Mouse (Mus musculus): ENCODE measurements around the gene Tiparp.

Gene Tiparp

GRCm38 (mm10) chr3:65528614-65529470 is 632 bp downstream of the Tiparp start:
- peak; percentile 54 to 64 for DNase-seq (ENCODE audit: low spot score in 2 of 2)

GRCm38 (mm10) chr3:65529471-65530215 is 1.4 kb downstream of the Tiparp start:
- DNase-seq (ENCODE audit: low spot score in 2 of 2), result no peak

GRCm38 (mm10) chr3:65533014-65533413 is 4.8 kb downstream of the Tiparp start:
- DNase-seq (ENCODE audit: low spot score in 2 of 2), result no peak

DNA sequence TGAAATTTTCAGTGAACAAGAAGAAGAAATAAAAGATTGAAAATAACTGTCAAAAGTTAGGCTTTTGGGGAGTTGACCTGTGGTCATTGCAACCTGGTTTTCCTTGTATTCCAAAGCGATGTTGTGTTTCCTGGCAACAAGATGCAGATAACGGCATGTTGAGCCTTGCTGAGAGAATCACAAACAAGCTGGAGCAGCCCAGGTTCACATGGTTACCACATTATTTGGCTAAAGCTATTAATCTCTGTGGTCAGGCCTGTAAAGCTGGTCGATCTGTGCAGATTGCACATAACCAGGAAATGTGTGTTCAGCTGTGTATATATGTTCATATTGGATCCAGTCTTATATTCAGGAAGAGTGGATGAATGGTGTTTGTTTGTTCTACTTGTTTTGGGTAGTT is 5.4 kb downstream of the Tiparp start:
- DNase-seq (ENCODE audit: low spot score in 2 of 2), result no peak

DNA sequence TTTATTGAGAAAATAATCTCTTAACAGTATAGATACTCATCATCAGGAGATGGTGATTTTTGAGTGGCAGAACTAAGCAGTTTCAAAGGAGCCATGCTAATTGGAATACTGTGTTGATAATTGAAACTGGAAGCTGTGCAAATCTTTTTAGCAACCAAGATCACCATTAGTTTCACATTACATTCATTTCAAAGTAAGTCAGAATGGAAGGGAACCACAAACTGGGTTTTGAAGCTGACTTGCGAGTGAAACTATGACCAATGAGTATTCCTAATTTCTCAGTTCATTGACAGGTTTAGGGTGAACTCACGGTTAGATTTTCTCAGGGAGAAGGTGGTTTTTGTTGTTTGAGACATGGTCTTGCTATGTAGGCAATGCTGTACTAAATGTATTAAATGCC is 6.3 kb downstream of the Tiparp start:
- DNase-seq (ENCODE audit: low spot score in 2 of 2), result no peak

DNA sequence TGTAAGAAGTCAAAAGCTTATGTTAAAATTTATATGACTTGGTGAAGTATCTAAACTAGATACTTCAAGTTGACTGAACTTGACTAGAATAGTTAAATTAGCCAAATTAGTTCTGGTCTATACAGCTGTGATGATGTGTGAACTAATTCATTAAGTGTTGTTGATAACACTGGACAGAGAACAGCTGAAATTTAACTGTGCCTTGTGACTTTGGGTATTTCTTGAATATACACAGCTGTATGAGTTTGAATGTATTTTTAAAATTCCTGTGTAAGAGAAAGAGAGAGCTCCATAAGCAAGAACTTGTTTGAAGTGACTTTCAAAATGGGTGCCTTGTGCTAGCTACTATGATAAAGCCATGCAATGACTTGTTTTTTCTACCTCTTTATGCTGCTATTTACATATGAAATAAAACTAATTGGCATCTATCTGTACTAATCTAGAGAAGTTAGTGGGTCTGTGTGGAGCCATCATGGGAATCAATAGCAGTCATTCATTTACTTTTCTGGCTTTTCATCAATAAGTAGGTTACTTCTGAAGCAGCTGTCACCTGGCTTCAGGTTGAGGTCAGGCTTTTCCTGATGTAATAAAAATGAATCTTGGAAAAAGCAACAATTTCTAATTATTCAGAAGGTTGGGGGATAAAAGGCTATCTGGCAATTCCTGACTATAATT is 7.0 kb downstream of the Tiparp start:
- no peak for DNase-seq (ENCODE audit: low spot score in 2 of 2)

- DNase-seq (ENCODE audit: low spot score in 2 of 2), result no peak
Measured at GRCm38 (mm10) chr3:65537288-65537687, 9.1 kb downstream of the Tiparp start.

DNA sequence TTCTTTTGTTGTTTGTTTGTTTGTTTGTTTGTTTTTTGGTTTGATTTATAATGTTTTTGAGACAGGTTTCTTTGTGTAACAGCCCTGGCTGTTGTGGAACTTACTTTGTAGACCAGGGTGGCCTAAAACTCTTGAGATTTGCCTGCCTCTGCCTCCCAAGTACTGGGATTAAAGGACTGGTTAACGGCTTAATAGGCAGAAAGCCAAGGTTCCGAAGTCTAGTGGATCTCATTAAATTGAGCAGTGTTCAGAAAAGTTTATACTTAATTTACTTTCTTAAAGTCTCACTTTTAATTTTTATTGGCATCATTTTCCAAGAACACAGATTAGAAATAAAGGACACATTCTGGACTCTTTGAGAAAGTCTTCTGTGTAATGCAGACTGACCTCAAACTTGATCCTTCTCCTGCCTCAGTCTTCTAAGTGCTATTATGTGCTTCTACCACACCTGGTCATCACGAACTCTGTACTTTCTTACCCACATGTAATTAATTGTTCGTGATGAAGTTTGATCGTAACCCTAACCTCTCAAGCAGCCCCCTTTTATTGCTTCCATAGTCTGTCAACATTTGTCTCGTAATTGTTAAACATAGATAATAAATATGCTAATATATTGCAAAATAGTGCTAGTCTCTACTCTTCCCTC is 12.8 kb downstream of the Tiparp start:
- no peak for DNase-seq (ENCODE audit: low spot score in 2 of 2)

- no peak for DNase-seq (ENCODE audit: low spot score in 2 of 2)
Measured at GRCm38 (mm10) chr3:65541552-65541935, 13.3 kb downstream of the Tiparp start.

- DNase-seq (ENCODE audit: low spot score in 2 of 2), result no peak
Measured at GRCm38 (mm10) chr3:65549785-65550184, 21.6 kb downstream of the Tiparp start.

- no peak for DNase-seq (ENCODE audit: low spot score in 2 of 2)
Measured at GRCm38 (mm10) chr3:65551065-65551464, 22.9 kb downstream of the Tiparp start.

GRCm38 (mm10) chr3:65554633-65555032 is 26.4 kb downstream of the Tiparp start:
- no peak for DNase-seq (ENCODE audit: low spot score in 2 of 2)

GRCm38 (mm10) chr3:65558679-65559078 is 30.5 kb downstream of the Tiparp start:
- no peak for DNase-seq (ENCODE audit: low spot score in 2 of 2)

DNA sequence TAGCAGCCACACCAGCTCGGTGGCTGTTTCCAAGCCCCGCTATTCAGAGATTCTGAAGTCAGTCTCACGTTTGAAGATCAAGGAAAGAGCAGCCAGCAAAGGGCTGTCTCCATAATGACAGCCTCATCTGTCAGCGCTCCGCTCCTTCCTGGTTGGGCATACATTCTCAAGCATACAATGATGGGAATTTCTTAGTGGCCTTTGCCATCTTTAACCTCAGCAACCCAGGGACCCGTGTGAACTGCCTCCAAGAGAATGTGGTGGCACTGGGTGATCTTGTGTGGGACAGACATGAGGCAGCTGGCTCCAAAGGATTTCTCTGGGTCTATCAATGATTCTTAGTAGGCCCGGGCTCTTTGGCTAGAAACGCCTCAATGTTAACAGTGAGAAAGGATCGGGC is 34.0 kb downstream of the Tiparp start:
- DNase-seq (ENCODE audit: low spot score in 2 of 2), result no peak

DNA sequence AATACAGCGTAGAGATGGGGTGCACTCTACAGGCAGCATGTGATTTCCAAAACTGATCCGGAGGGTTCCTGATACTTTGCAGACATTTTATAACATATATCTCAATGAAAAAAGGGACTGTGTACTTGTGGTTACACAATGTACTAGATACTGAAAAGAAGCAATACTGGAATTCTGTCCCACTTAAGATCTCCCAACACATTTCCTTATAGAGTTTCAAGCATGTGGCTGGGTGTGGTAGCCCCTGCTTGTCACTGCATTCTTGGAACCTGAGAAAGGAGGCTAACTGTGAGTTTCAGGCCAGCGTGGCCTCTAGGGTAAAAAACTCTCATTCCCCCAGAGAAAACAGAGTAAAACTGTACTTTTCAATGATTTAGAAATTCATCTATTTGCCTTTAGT is 34.5 kb downstream of the Tiparp start:
- no peak for DNase-seq (ENCODE audit: low spot score in 2 of 2)

GRCm38 (mm10) chr3:65563926-65564624 is 35.9 kb downstream of the Tiparp start:
- no peak for DNase-seq (ENCODE audit: low spot score in 2 of 2)

DNA sequence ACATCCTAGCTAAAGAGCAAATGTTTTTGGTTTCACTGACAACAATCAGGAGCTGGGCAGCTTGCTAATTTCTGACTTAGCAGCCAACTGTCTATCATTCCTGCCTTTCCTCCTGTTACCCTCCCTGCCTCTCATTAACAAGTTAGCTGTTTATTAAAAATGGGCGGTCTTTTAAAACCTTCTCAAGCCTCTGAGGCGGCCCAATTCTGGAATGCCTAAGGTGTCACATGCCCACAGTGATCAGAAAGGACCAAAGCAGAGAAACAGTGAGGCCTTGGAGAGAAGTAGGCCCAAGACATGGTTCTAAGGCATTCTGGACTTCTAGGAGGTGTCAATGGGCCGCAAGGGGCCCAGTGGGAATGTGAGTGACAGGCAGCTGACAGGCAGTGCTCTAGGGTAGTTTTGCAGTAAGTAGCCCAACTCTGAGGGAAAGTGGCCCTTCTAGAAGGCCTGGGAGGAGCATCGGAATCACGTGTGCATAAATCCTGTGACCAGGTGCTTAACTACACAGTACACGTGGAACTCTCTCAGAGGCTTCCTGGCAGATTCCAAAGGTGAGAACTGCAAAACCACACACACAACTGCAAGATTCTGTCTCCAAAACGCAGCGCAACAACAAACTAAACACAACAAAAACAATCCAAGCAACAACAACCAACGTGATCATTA is 37.6 kb downstream of the Tiparp start:
- no peak for DNase-seq (ENCODE audit: low spot score in 2 of 2)

DNA sequence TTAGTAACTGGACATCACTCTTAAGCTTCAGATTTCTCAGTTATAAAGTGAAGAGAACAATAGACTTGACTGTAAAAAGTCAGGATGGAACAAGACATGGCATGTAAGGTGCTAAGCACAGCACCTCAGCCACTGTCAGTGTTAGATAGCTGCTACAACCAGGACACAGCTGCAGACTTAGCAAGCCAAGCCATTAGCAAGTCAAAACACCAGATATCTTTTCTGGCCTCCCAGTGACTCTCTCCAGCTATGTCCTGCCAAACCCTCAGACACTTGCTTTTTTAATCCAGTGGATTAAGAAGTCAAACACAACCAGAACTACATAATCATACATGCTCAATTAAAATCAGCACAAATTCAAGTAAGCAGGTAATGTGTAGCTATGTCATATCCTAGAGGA is 41.7 kb downstream of the Tiparp start:
- no peak for DNase-seq (ENCODE audit: low spot score in 2 of 2)

- DNase-seq (ENCODE audit: low spot score in 2 of 2), result no peak
Measured at GRCm38 (mm10) chr3:65573516-65573915, 45.3 kb downstream of the Tiparp start.

DNA sequence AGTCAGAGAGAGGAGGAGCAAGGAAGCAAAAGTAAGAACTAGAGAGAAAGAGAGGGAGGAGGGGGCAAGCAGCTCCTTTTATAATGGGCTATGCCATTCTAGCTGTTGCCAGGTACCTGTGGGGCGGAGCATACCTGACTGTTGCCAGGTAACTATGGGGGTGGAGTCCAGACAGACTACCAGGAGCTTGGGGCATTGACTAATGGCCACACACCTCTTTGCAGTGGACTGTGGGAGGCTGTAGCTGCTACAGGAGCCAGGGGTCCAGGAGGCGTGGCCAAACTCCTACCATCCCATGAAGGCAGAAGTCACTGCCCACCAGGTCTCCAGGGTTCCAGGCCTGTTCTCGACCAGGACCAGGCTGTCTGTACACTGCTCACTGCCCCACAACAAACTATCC is 49.4 kb downstream of the Tiparp start:
- no peak for DNase-seq (ENCODE audit: low spot score in 2 of 2)

Data from spleen, postnatal 10 days (tissue).